Mouse (Mus musculus) limb, embryonic 11.5 days (tissue): Measurements from ENCODE around the gene Tbx1. TPM values are rescaled to one million over a fixed set of nuclear protein-coding genes. Genes with fewer than 3 reads are reported as not detected.
"Not testable (repeated sequence)": the region's sequence is repeated elsewhere in the genome, so short reads cannot be mapped to it uniquely, and the experiment has no call there.

Experiments used
- ATAC-seq: fragments of 200-750 bp; cut with Nextera tagmentation; 2 replicates; pipeline ENCODE4 v1.8.0; 2017; ENCODE audit warnings: low read depth; ENCODE audit not compliant: insufficient number of reproducible peaks, low FRiP score, low TSS enrichment
- DNase-seq: peaks from one replicate; pipeline ENCODE4 v3.0.0-alpha.2; 2015; ENCODE audit warnings: low spot score
- H3K27ac ChIP-seq: fragments of 300-500 bp; sonication (generic); replicated peaks from 2 replicates; pipeline ENCODE4 v1.5.1; 2014; ENCODE audit warnings: low read depth, mild to moderate bottlenecking, low read length
- H3K27me3 ChIP-seq: fragments of 300-500 bp; sonication (generic); 2 replicates; pipeline ENCODE4 v1.6.1; 2014; ENCODE audit warnings: mild to moderate bottlenecking, low read length, mixed read lengths; ENCODE audit not compliant: control insufficient read depth, insufficient read depth
- H3K36me3 ChIP-seq: fragments of 300-500 bp; sonication (generic); 2 replicates; pipeline ENCODE4 v1.6.1; 2014; ENCODE audit warnings: mild to moderate bottlenecking, low read length, moderate library complexity, mixed read lengths; ENCODE audit not compliant: control insufficient read depth, insufficient read depth
- H3K4me1 ChIP-seq: fragments of 300-500 bp; sonication (generic); 2 replicates; pipeline ENCODE4 v1.6.1; 2014; ENCODE audit warnings: low read length, mixed read lengths; ENCODE audit not compliant: control insufficient read depth, insufficient read depth
- H3K4me2 ChIP-seq: fragments of 300-500 bp; sonication (generic); 2 replicates; pipeline ENCODE4 v1.6.1; 2014; ENCODE audit warnings: low read depth, mild to moderate bottlenecking, moderate library complexity; ENCODE audit not compliant: severe bottlenecking
- H3K4me3 ChIP-seq: fragments of 300-500 bp; sonication (generic); 2 replicates; pipeline ENCODE4 v1.5.1; 2014; ENCODE audit warnings: low read depth, low read length
- H3K9ac ChIP-seq: fragments of 300-500 bp; sonication (generic); 2 replicates; pipeline ENCODE4 v1.6.1; 2014; ENCODE audit warnings: mild to moderate bottlenecking, low read length
- H3K9me3 ChIP-seq: fragments of 300-500 bp; sonication (generic); 2 replicates; pipeline ENCODE4 v1.6.1; 2016; ENCODE audit warnings: low read length; ENCODE audit not compliant: control insufficient read depth
- WGBS: fragments of 180-500 bp; shearing (Covaris S2); extraction: QIAGEN DNeasy Blood & Tissue Kit; methylation state at CpG from one replicate; pipeline ENCODE4 v1.1.7; 2014; 5-methylcytosine and 5-hydroxymethylcytosine counted together
- polyA plus RNA-seq: library from polyadenylated mRNA; unstranded; fragments of >200 nt; fragmentation: Nextera tagmentation; extraction: Ambion mirVana; gene quantifications from 2 replicates; pipeline ENCODE4 v1.2.1, GENCODE M21; 2014

The Tbx1 gene
- polyA plus RNA-seq, 1 experiment from 2014 or later = 2.3 TPM

- no peak for ATAC-seq
- H3K9me3 ChIP-seq = no peaks in the 10 kb centered on the region
- no peak overlapping the region for H3K4me3 ChIP-seq
- H3K27me3 ChIP-seq = no peaks in the 10 kb centered on the region
- no peak overlapping the region for H3K4me2 ChIP-seq
- DNase-seq = no peak
- H3K27ac ChIP-seq = no peak overlapping the region
- H3K9ac ChIP-seq = no peak overlapping the region
- 70% methylated on average over 6 of the region's 6 CpGs for WGBS
- H3K36me3 ChIP-seq = no peaks in the 10 kb centered on the region
- H3K4me1 ChIP-seq = no peaks in the 10 kb centered on the region
Observed at GRCm38 (mm10) chr16:18539281-18539680, 51.2 kb downstream of the Tbx1 start.

GRCm38 (mm10) chr16:18537407-18537990 lies 53.0 kb downstream of the Tbx1 start:
- Histone ChIP-seq H3K4me2 (no peak overlapping the region), H3K36me3 (no peaks in the 10 kb centered on the region), H3K9me3 (no peaks in the 10 kb centered on the region), H3K4me3 (no peak overlapping the region), H3K4me1 (no peaks in the 10 kb centered on the region), H3K27me3 (no peaks in the 10 kb centered on the region), H3K9ac (no peak overlapping the region), H3K27ac (no peak overlapping the region)
- WGBS = 87% methylated on average over 3 of the region's 3 CpGs
- DNase-seq (no peak), ATAC-seq (no peak)

GRCm38 (mm10) chr16:18533061-18533460 lies 57.4 kb downstream of the Tbx1 start:
- not testable (repeated sequence) for DNase-seq, H3K27ac ChIP-seq, H3K4me2 ChIP-seq, H3K4me1 ChIP-seq, H3K9me3 ChIP-seq, H3K27me3 ChIP-seq, H3K4me3 ChIP-seq, H3K36me3 ChIP-seq, H3K9ac ChIP-seq
- WGBS = 98% methylated on average over 7 of the region's 7 CpGs
- peak; percentile 100 for ATAC-seq

Other genes with a start within 250 kb of the Tbx1 start
- gene Tango2, start 242.6 kb downstream of the Tbx1 start, polyA plus RNA-seq = 20.1 and 21.2 TPM in 2 replicates
- gene Arvcf, start 242.5 kb downstream of the Tbx1 start, polyA plus RNA-seq = 32.9 and 33.2 TPM in 2 replicates
- 21.0 and 21.9 TPM in 2 replicates for gene Txnrd2, start 164.3 kb downstream of the Tbx1 start, polyA plus RNA-seq
- gene Comt, start 163.8 kb downstream of the Tbx1 start, polyA plus RNA-seq = 55.4 and 64.2 TPM in 2 replicates
- 17.9 and 18.6 TPM in 2 replicates for gene Gnb1l, start 92.0 kb downstream of the Tbx1 start, polyA plus RNA-seq
- gene Rtl10, start 91.8 kb downstream of the Tbx1 start, polyA plus RNA-seq = 2.5 and 2.6 TPM in 2 replicates
- 4.1 and 4.5 TPM in 2 replicates for gene Gp1bb, start 31.7 kb upstream of the Tbx1 start, polyA plus RNA-seq
- gene Gm49601, start 35.8 kb upstream of the Tbx1 start, polyA plus RNA-seq = 2.3 and 2.4 TPM in 2 replicates
- 30.0 and 31.1 TPM in 2 replicates for gene Sept5, start 39.3 kb upstream of the Tbx1 start, polyA plus RNA-seq
- gene Cldn5, start 186.2 kb upstream of the Tbx1 start, polyA plus RNA-seq = 16.4 and 18.9 TPM in 2 replicates
- 96.5 and 106 TPM in 2 replicates for gene Ufd1, start 221.1 kb upstream of the Tbx1 start, polyA plus RNA-seq
- gene Cdc45, start 221.3 kb upstream of the Tbx1 start, polyA plus RNA-seq = 81.6 and 86.3 TPM in 2 replicates
- gene 2510002D24Rik, start 245.9 kb upstream of the Tbx1 start, polyA plus RNA-seq = 28.4 and 31.4 TPM in 2 replicates
- not detected in 2 replicates for gene Gm28539, start 245.9 kb upstream of the Tbx1 start, polyA plus RNA-seq